Mouse (Mus musculus) WW6 (cell line): Measurements from ENCODE around the gene Sult1a1.

Experiments used
- DNase-seq: peaks from one replicate; pipeline ENCODE4 v3.0.0-alpha.2; 2013; ENCODE audit warnings: low read depth, low spot score

The Sult1a1 gene

GRCm38 (mm10) chr7:126676207-126676606 lies at the start of gene Sult1a1:
Gene Sult1a1 (minus strand): TSS chr7:126676432.
- no peak for DNase-seq

- DNase-seq: no peak
These were observed 49.4 kb upstream of the Sult1a1 start for GRCm38 (mm10) chr7:126725667-126726066.

- no peak for DNase-seq
These were observed 48.8 kb upstream of the Sult1a1 start for GRCm38 (mm10) chr7:126725077-126725476.

- no peak for DNase-seq
These were observed 45.4 kb upstream of the Sult1a1 start for GRCm38 (mm10) chr7:126721635-126722034.

GRCm38 (mm10) chr7:126718787-126719337 lies 42.6 kb upstream of the Sult1a1 start:
- DNase-seq: no peak

- no peak for DNase-seq
These were observed 41.3 kb upstream of the Sult1a1 start for GRCm38 (mm10) chr7:126717566-126717965.

- no peak for DNase-seq
These were observed 39.4 kb upstream of the Sult1a1 start for GRCm38 (mm10) chr7:126715679-126716078.

- DNase-seq: no peak
These were observed 35.7 kb upstream of the Sult1a1 start for GRCm38 (mm10) chr7:126711910-126712309.

- DNase-seq: no peak
These were observed 34.0 kb upstream of the Sult1a1 start for GRCm38 (mm10) chr7:126710266-126710665.

- no peak for DNase-seq
These were observed 32.1 kb upstream of the Sult1a1 start for GRCm38 (mm10) chr7:126708175-126708952.

GRCm38 (mm10) chr7:126707442-126708174 lies 31.4 kb upstream of the Sult1a1 start, which contains the start of gene Coro1a:
Gene Coro1a (minus strand): TSS chr7:126707787.
- DNase-seq: no peak

GRCm38 (mm10) chr7:126704121-126704980 lies 28.1 kb upstream of the Sult1a1 start:
- DNase-seq: no peak

- DNase-seq: no peak
These were observed 27.5 kb upstream of the Sult1a1 start for GRCm38 (mm10) chr7:126703757-126704077.

GRCm38 (mm10) chr7:126702861-126703756 lies 26.9 kb upstream of the Sult1a1 start:
- DNase-seq: no peak

GRCm38 (mm10) chr7:126702358-126702757 lies 26.1 kb upstream of the Sult1a1 start:
- no peak for DNase-seq

GRCm38 (mm10) chr7:126701559-126702357 lies 25.5 kb upstream of the Sult1a1 start:
- DNase-seq: no peak

- peak; percentile 76 for DNase-seq
These were observed 24.8 kb upstream of the Sult1a1 start for GRCm38 (mm10) chr7:126701070-126701469.

GRCm38 (mm10) chr7:126700063-126701015 lies 24.1 kb upstream of the Sult1a1 start:
- no peak for DNase-seq

- no peak for DNase-seq
These were observed 21.6 kb upstream of the Sult1a1 start for GRCm38 (mm10) chr7:126697838-126698237.
